In genomic region chr16:43979328-43980109, GRCm38 (mm10) we compare ENCODE assay signal across 8 mouse cellular contexts. TPM values are rescaled to one million over a fixed set of nuclear protein-coding genes. Genes with fewer than 3 reads are reported as not detected.
DNase-seq lines count a peak whose midpoint lies in the region; ATAC-seq and TF ChIP-seq lines count a peak whose summit lies in the region.

Gene Zdhhc23 (minus strand): TSS chr16:43979791.

- H3K36me3 ChIP-seq in forebrain, postnatal 0 days (ENCODE audit: insufficient read depth): no peaks in the 10 kb centered on the region
- H3K36me3 ChIP-seq in kidney, adult 2 months (ENCODE audit: control insufficient read depth, insufficient read depth, low read length): no peaks in the 10 kb centered on the region
- no peaks in the 10 kb centered on the region for H3K36me3 ChIP-seq in liver, embryonic 11.5 days (ENCODE audit: control insufficient read depth, insufficient read depth, low read length)

- peak; percentile 17 for DNase-seq in gastrocnemius, postnatal 14 days
- DNase-seq in gastrocnemius, adult 8-10 months (ENCODE audit: low spot score in 2 of 2): no peak
- peak; percentile 15 for DNase-seq in cerebellum, adult 11-12 months
- peak; percentile 46 for DNase-seq in forebrain, postnatal 0 days
- peak; percentile 58 for DNase-seq in kidney, adult 2 months
- DNase-seq in liver, embryonic 11.5 days (ENCODE audit: low spot score): peak; percentile 63
- peak; percentile 62 for DNase-seq in neural tube, embryonic 10.5 days (ENCODE audit: extremely low spot score, low spot score)
- peak; percentile 70 for DNase-seq in testis, postnatal 10 days (ENCODE audit: low spot score)

- no peaks in the 10 kb centered on the region for H3K27me3 ChIP-seq in forebrain, postnatal 0 days (ENCODE audit: insufficient read depth, low read length)
- H3K27me3 ChIP-seq in kidney, adult 2 months (replicated peaks; ENCODE audit: control insufficient read depth, insufficient read depth, low read length): no peaks in the 10 kb centered on the region
- peaks cover 11% of the 10 kb centered on the region for H3K27me3 ChIP-seq in liver, embryonic 11.5 days (replicated peaks; ENCODE audit: control insufficient read depth, insufficient read depth, low read length)

- WGBS in forebrain, postnatal 0 days: 2% methylated on average over 101 of the region's 103 CpGs
- WGBS in kidney, adult 2 months: 1% methylated on average over 102 of the region's 103 CpGs
- under 1% methylated on average over 88 of the region's 103 CpGs for WGBS in liver, embryonic 11.5 days

- ATAC-seq in forebrain, postnatal 0 days: peak; percentile 75
- peak; percentile 72 for ATAC-seq in liver, embryonic 11.5 days (replicated peaks; ENCODE audit: low FRiP score)

- peak within 1 kb of the TSS; percentile 98 for H3K4me2 ChIP-seq in forebrain, postnatal 0 days (ENCODE audit: low read depth)
- H3K4me2 ChIP-seq in liver, embryonic 11.5 days: peak within 1 kb of the TSS; percentile 99

- H3K27ac ChIP-seq in forebrain, postnatal 0 days (ENCODE audit: low read depth, low read length): no peak within 1 kb of the TSS
- H3K27ac ChIP-seq in kidney, adult 2 months (ENCODE audit: insufficient read depth, low read depth, low read length): 0 out of 2 replicates have a peak within 1 kb of the TSS, but pooled peaks have one; percentile 27
- H3K27ac ChIP-seq in liver, embryonic 11.5 days (ENCODE audit: low read depth, low read length): no peak within 1 kb of the TSS

- H3K9ac ChIP-seq in forebrain, postnatal 0 days: peak within 1 kb of the TSS; percentile 64
- H3K9ac ChIP-seq in liver, embryonic 11.5 days (ENCODE audit: low read depth, low read length): peak within 1 kb of the TSS; percentile 68

- TF ChIP-seq POLR2A in kidney, adult 2 months (IDR thresholded peaks at IDR 0.05; ENCODE audit: low read depth, low read length): no peak

- TF ChIP-seq CTCF in forebrain, postnatal 0 days (IDR thresholded peaks at IDR 0.05; ENCODE audit: low read depth): no peak
- no peak for TF ChIP-seq CTCF in kidney, adult 2 months (conservative IDR thresholded peaks at IDR 0.05; ENCODE audit: insufficient read depth, insufficient read length, low read depth, low read length)

- H3K4me3 ChIP-seq in forebrain, postnatal 0 days (ENCODE audit: low read depth, low read length): peak within 1 kb of the TSS; percentile 77
- H3K4me3 ChIP-seq in kidney, adult 2 months (ENCODE audit: insufficient read depth, low read depth, low read length): peak within 1 kb of the TSS; percentile 64
- peak within 1 kb of the TSS; percentile 74 for H3K4me3 ChIP-seq in liver, embryonic 11.5 days (ENCODE audit: low read depth, low read length)

- intact Hi-C loops in gastrocnemius, postnatal 14 days (cut with DNase I; ENCODE audit: low total_unique reads): no loop called here

- no peaks in the 10 kb centered on the region for H3K4me1 ChIP-seq in forebrain, postnatal 0 days (ENCODE audit: insufficient read depth)
- H3K4me1 ChIP-seq in kidney, adult 2 months (ENCODE audit: control insufficient read depth, insufficient read depth, low read length): no peaks in the 10 kb centered on the region
- no peaks in the 10 kb centered on the region; the same call in 1 of the 2 replicates for H3K4me1 ChIP-seq in liver, embryonic 11.5 days (replicated peaks; ENCODE audit: control insufficient read depth, insufficient read depth, low read length)

- H3K9me3 ChIP-seq in forebrain, postnatal 0 days (ENCODE audit: low read length): no peaks in the 10 kb centered on the region
- H3K9me3 ChIP-seq in liver, embryonic 11.5 days (ENCODE audit: control insufficient read depth, low read length): no peaks in the 10 kb centered on the region

RNA-seq across cellular contexts. Expression of gene Zdhhc23, which starts in this region (rescaled TPM):
- total RNA-seq in gastrocnemius, postnatal 14 days (2021): 1 to 10 TPM; 1.6 to 6.0 TPM
- total RNA-seq in gastrocnemius, adult 8-10 months (2022): 10 to 100 TPM in 2 of 4 experiments, 1 to 10 TPM in 2; 8.3 to 13.8 (median 9.4) TPM
- 9.0 and 10.8 TPM in 2 replicates for total RNA-seq in forebrain, postnatal 0 days (2014; rRNA removed)
- 2.9 and 5.4 TPM in 2 replicates for polyA plus RNA-seq in forebrain, postnatal 0 days (2015; fragmentation: Nextera tagmentation; extraction: Ambion mirVana)
- polyA plus RNA-seq in kidney, adult 2 months (2012; rRNA removed): 2.4 and 2.5 TPM in 2 replicates
- polyA plus RNA-seq in liver, embryonic 11.5 days (2014; fragmentation: Nextera tagmentation; extraction: Ambion mirVana): 0.88 and 1.4 TPM in 2 replicates

Comparison
In these comparisons a context has a peak if more than half of its experiments do, and no peak if none do; other contexts are left out.
1. DNase-seq: peak in gastrocnemius, postnatal 14 days (single experiment), cerebellum, adult 11-12 months (single experiment), forebrain, postnatal 0 days (single experiment), kidney, adult 2 months (single experiment), liver, embryonic 11.5 days (single experiment), neural tube, embryonic 10.5 days (single experiment) and testis, postnatal 10 days (single experiment); none in gastrocnemius, adult 8-10 months (0 of 2).
2. Peak in every context shown above with its lines, with median percentiles within 50 percentile points of each other: H3K4me3 ChIP-seq.